Mouse (Mus musculus) retina, adult 2 months (tissue): ENCODE measurements around the gene Itga1.

Experiments used
- DNase-seq: peaks from one replicate; pipeline ENCODE4 v3.0.0-alpha.2; 2012; ENCODE audit warnings: low read depth, low spot score

Gene Itga1

DNA sequence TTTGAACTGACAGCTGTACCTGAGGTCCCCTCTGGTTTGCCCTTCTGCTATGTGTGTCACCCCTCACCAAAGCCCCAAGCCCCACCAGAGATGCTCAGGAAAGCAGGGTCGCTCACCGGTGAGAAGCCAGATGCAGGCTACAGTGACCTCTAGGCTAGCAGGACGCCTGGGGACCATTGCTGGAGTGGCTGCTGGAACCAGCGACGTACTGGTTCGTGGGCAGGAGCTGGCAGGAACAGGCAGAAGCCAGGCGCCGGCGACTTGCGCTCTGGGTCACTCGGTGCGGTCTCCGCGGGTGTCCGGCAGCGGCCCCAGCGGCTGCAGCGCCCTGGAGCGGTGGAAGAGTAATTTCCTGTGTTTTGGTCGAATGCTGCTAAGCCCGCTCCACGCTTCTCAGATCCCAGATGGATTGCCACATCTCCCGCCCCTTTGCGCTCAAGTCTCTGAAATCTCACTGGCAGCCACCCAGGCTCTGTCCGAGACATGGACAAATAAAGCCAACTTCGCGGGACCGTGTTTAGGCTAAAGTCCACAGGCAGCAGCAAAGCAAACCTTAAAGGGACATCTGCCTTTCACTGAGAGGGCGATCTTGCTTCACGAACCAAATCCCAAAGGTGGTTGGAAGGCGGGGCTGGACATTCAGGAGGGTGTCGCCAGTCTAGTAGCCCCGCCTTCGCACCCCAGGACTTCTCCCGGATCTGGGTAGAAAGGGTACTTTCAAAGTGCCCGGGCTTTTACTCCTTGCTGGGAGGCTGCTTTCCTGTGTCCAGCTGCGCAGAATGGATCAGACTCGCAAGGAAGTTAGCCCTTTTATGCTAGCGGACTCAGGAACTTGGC lies at the start of gene Itga1, which contains the start of gene Gm49395:
Gene Itga1 (minus strand): TSS at position 610 of the 837 bp plus-strand sequence.
Gene Gm49395 (minus strand): TSS at position 567 of the 837 bp plus-strand sequence.
- DNase-seq: no peak

DNA sequence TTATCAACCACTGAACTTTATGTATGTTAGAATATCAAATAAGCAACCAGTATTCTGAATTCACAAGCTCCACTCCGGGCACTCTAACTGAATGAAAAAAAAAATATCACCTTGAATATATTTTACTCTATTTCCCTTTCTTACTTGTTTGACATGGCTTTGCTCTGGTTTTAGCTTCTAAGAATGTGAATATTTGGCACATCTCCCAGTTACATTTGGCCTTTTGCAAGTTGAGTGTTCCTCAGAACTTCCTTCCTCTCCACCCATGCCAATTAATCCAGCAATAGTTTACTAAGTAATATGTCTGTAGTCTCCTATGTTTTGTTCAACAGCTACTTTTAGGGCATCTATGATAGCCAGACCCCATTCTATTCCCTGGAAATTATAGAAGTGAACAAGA lies 48.8 kb upstream of the Itga1 start:
- no peak for DNase-seq

DNA sequence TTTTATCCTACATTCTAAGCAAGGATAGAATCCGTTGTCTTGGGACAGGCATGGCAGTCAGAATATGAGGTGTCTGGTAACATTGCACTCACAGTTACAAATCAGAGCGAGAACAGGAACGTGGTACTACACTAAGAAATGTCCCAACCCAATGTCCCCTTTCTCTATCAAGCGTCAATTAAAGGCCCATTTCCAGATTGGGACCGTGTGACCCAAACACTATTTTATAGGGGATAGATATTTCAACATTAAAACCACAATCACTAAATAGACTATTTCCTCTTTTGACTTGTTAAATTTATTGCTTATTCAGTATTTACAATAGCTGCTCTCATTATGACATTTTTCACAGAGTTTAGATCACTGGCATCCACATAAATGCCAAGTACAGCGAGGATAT lies 48.1 kb upstream of the Itga1 start:
- no peak for DNase-seq

DNA sequence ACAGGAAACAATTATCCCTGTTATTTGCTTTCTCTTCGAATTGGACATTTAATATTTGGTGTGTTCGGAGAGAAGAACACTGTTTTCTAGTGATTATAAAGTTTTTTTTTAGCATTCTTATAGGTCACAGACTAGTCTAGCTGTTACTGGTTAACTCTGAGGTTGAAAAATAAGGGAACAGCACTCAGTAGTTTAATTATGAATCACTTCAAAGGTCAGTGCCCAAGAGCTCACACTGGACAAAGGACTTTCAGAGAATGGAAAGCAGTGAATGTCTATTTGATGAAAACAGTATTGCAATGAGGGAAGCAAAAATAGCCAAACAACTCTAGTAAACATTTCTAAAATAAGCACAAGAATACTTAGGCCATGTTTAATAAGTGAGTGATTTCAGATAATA lies 41.8 kb upstream of the Itga1 start:
- no peak for DNase-seq

DNA sequence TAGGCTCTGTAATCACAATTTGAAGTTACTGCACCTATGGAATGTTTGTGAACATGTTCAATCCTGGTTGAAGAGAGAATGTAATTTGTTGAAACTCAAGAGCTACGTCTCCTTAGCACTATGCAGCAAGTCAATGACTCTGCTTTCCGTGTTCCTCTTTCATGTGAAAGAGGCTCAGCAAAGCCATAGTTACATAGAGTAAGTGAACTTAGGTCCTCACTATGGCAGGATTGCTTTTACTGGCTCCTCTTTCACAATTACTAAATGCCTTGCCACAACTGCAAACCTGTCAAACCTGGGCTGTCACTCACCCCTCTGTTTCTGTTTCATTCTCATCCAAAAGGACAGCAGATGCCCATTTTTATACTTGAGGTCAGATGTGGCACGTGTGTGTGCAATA lies 40.3 kb upstream of the Itga1 start:
- DNase-seq: no peak

DNA sequence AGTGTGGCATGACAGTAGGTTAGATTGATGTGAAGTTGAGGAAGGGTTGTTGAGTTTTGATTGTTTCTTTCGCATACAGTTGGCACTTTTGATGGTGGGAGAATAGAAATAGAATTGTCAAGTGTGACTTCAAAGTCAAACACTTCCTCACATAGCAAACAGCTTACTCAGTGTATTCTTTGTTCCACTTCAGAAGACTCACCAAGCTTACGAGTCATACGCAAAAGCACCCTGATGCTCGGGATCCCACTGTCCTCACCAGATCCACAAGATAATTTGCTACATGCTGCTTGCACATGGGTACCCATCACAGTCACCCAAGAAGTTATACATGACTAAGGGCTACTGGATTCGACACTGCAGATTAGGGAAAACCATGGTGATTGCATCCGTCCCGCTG lies 36.7 kb upstream of the Itga1 start:
- no peak for DNase-seq

DNA sequence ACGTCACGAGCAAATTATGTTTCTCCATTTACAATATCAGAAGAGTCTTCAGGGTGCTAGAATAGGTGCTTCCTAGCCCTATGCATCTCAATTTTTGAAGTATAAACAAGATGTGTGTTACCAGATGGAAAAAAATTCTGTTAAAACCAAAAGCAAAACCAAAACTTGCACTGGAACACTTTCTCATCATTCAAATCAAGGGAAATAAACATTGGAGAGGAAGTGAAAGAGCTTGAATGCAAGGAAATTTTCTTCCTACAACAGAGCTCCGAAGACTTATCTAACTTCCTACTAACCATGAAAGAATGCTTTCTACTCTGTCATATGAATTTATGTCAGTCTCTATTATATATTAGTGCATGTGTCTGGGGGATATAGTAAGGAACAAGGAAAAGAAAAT lies 35.0 kb upstream of the Itga1 start:
- no peak for DNase-seq

DNA sequence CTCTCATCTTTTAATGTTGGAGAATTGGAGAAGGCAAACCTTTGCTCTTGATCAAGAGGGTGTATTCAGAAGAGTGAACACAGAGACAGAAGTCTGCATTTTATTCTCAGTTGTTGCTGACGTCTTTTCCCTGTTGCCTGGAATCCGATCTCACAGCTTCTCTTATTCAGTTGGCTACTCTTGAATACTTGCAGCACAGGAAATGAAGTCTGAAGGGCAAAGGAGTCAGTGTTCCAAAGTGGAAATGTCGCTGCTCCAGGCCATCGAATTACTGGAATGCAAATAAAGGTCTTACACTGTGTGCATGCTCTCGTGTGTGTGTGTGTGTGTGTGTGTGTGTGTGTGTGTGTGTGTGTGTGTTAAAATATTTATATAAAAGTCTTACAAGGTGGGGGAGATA lies 30.7 kb upstream of the Itga1 start:
- no peak for DNase-seq

DNA sequence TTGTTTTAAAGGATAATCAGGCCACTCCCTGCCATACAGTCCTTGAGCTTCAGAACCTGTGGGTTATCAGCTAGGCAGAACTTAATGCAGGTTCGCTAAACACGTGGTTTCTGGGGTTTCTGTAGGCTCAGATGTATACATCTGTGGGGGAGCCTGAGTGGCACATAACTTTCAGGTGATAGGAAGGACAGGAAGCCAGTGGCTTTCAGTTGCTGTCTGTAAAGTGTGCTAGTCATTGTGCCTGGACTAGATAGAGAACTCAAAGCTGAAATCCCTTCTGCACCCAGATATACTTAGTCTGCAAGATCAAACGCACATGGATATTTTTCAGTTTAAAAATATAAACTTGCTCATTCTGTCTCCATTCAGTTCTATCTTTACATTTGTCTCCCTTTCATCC lies 29.6 kb upstream of the Itga1 start:
- DNase-seq: no peak

DNA sequence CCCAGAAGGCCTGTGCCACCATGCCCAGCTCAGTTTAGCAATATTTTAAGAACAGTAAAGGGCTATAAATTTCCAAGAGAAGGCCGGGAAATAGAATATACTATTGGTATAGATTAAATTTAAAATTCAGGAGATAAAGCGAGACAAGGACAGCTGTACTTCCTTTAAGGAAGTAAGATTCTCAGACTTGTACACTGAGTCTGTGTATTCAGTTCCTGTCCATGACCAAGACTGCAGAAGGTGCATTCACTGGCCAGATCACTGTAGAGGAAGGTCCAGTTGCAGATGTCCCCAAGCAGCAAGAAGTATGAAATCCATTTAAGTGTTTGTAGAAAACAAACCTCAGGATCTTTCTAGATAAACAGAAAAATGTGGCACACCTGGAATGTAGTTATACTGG lies 28.3 kb upstream of the Itga1 start:
- no peak for DNase-seq

DNA sequence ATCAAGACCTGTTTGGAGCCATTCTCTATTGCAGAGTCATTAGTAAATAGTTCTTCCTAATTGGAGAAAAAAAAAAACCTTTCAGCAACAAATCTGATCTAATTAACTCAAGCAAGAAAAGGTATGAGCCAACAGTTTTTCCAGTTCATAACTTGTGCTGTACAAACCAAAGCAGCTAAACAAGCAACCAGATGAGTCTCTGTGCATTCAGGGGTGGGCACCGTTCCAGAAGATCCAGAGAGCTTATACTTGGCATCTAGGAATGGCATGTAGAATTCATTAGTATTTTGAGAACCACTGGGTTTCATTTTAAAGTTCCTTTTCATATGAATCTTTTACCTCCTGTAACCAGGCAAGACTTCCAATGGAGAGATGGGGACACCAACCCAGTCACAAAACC lies 26.1 kb upstream of the Itga1 start:
- DNase-seq: no peak

DNA sequence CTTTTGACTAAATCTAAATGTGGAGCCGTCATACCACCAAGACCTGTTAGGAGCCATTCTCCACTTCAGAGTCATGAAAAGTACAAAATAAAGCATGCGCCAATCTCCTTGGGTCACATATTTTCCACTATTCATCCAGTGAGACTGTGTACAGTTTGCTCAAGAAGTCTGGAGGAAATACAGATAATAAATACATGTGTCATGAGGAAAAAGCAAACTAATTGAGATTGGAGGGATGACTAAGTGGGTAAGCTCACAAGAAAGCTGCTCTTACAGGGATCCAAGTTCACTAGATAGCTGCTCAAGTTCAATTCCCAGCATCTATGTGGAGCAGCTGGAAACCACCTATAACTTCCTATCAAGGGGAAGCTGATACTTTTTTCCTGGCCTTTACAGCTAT lies 24.8 kb upstream of the Itga1 start:
- no peak for DNase-seq

DNA sequence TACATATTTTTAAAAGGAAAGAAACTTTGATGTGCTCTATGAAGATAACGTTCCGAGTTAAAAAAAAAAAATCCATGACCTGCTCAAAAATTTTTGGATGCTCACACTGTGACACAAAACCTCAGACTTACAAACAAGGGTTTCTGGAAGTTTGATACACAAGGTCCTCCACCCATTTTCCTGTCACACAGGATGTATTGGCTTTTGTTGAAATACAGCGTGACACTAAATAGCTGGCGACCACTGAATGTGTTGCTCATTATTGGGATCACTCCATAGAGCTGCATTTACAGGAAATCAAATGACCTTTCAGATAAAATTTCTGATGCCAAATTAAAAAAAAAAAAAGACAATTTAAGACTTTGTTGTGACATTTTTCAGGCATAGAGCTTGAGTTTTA lies 23.4 kb upstream of the Itga1 start:
- DNase-seq: no peak

DNA sequence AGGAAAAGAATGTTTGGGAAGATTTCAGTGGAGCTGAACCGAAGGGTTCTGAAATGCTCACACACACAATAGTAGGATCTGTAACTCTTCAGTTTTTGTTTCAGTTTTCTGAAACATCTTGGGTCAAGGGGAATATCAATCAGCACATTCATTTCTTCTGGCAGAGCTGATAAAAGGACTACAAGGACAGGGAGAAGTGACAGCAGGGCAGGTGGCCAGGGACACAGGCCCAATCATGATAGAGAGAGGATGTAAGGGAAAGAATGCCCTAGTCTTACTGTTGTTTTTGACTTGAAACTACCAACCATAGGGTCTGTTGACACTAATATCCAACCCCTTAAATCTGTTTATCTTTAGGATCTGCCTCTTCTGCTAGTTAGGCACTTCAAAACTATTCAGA lies 22.8 kb upstream of the Itga1 start:
- no peak for DNase-seq

DNA sequence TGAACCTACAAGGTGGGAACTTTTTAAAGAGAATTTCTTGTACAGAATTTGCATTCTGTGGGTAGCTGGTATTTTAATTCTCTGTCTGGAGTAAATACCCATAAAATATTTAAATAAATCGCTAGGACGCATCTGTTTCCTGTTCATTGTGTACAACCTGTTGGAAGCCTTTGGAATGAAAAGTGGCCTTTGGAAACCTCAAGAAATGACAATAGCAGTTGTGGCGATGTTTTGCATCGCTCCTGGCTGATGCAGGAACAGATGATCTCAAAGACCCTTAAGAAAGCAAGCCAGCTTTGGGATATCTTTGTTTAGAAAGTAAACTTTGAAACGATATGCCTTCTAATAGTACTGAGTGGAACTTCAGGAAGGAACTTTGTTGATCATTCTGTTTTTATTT lies 17.0 kb upstream of the Itga1 start:
- no peak for DNase-seq

DNA sequence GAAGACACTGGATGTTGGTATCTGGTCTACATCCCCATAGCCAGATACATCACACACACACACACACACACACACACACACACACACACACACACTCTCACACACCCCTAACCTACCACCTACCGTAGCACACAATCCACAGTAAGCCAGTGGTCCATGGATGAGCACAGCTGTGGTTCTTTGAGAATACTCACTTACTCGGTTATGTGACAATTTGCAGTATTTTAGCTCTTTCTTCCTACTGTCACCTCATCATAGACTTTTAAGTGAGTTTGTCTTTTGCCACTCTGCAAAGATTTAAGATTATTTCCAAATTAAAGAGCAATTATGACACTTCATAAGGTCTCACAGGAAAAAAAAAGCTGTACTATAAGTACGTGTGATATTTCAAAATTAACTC lies 16.4 kb upstream of the Itga1 start:
- DNase-seq: no peak

DNA sequence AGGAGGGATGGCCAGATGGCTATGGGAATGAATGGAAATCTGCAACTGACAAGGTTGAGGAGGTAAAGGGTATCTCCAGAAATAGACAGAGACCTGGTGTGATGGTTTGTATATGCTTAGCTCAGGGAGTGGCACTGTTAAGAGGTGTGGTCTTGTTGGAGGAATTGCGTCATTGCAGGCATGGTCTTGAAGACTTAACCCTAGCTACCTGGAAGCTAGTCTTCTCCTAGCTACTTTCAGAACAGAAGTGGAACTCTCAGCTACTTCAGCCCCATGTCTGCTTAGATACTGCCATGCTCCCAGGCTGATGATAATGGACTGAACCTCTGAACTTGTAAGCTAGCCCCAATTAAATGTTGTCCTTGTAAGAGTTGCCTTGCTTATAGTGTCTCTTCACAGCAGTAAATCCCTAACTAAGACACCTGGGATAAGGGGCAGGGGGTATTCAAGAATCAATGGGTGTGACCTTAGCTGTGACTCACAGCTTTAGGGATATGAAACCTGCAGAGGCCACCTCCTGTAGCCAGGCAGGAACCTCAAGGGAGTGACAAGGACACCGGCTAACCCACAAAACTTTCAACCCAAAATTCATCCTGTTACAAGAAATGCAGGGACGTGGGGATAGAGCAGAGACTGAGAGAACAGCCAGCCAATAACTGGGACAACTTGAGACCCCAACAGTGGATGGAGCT lies 15.3 kb upstream of the Itga1 start:
- DNase-seq: no peak

DNA sequence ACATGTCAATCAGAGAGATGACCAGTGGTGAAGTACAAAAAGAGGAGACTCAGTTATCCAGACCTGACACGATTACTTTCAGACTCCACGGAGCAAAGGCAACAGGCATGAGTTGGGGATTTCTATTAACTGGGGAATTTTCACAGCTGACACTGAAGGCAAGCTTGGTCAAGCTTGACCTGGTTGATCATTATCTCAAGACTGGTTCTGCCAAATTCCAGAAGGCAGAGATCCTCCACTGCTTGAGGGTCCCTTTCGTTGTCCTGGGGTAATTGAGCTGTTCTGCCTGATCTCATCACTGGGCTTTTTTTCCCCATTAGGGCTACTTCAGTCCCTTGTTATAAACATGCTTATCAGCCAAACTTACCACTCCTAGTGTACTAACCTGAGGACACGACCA lies 7.9 kb upstream of the Itga1 start:
- DNase-seq: no peak

DNA sequence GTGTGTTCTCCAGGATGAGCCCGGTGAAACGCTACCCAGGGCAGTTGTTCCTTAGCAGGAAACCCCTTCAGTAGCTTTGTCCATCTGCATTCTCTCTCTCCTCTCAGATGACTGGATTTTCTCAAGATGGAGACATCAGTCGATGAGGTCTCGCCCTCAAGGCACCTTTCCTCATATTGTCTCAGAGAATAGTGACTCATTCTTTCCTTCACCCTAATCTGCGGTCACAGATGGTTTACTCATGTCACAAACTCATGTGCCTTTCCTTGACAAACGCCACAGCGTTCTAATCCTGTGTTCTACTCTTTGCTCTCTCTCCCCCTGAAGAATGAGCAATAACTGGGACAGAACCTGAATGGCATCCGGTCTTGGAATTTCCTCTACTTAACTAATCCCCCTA lies 5.7 kb upstream of the Itga1 start:
- no peak for DNase-seq

DNA sequence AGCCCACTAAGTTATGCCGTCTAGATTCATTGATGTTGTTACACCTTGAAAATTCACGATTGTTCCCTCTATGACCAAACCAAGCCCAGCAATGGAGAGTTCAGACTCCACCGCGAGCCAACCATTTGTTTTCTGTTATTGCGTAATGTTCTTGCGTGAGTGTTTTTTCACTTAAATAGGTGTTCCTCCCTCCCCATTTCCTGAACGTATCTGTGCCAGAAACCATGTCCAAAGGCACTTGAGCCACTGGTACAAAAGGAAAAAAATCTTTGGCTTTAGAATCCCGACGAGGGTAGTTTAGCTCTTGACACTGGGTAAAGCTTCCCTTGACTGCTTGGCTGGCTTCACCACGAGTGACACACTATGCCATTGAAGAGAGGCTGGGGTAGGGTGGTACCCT lies 4.4 kb upstream of the Itga1 start:
- DNase-seq: no peak

DNA sequence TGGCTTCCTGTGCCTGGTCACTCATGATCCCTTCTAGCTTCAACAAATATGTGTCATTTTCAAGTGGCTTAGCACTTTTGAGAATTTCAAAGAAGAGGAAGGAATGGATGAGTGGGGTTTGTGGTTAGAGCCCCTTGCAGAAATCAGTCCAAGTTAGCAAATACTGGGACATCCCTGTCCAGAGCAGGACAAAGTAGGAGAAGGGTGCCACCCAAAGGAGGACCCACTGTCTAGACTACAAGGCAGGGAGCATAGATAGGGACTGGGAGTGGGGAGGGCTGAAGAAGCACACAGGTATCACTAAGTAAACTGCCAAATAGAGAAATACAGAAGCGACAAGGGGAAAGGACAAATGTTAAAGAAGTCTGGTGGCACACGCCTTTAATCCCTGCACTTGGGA lies 990 bp upstream of the Itga1 start:
- no peak for DNase-seq

DNA sequence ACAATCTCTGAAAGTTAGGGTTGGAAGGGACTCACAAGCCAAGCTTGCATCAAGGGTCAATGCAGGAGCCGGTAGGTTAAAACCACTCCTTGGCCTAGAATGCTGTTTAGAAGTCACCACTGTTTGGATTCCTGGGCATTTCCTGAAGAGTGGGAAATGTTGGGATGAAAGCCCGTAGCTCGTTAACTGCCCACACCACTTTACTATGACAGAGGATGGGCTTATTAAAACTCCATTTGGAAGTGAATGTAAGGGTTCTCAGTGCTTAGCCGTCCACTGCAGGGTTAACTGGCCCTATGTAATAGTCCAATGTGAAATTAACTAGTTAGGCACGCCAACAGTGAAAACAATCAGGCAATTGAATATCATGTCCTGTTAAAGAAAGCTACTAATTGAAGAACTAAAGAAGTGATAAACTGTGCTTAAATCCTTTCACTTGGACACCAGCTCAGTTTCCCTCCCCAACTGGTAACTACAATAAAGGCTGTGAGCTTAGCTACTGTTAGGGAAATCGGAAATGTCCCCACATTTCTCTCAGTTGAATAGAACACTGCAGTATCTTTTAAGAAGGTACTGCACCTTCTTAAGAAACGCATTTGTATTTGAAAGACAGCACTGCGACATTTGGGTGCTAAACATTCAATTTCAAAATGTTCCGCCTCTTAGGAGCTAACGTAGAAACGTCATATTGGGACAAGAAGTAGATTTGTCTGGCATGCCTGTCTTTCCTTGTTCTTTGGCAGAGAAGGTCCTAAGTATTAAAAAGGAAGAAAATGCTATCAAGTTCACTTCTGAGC lies 1.2 kb downstream of the Itga1 start:
- no peak for DNase-seq

DNA sequence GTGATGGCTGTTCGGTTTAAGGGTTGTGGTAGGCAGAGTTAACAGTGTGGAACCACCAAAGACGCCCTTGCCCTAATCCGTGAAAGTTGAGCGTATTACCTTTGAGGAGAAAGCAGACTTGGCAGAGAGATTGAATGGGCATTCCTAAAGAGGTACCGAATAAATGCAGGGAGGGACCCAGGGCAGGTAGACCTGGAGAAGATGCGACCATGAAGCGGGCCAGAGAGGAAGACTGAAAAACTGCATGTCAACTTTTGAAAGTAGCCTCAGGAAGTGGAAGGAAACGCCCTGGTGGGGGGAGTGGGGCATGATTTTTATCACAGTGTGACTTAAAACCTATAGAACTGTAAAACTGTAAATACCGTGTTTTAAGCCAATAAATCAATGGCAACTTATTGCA lies 2.4 kb downstream of the Itga1 start:
- DNase-seq: no peak
